Mouse (Mus musculus) lung, postnatal 10 days (tissue): Measurements from ENCODE around the gene RPS10-NUDT3.

Source experiments
- DNase-seq: peaks from one replicate; pipeline ENCODE4 v3.0.0; 2021

Gene RPS10-NUDT3

GRCm38 (mm10) chr17:27634871-27635574 is at the start of gene RPS10-NUDT3:
Gene RPS10-NUDT3 (minus strand): TSS chr17:27635222.
- peak; percentile 92 for DNase-seq

- DNase-seq, result peak; percentile 22
Measured at GRCm38 (mm10) chr17:27678924-27679813, 44.1 kb upstream of the RPS10-NUDT3 start.

DNA sequence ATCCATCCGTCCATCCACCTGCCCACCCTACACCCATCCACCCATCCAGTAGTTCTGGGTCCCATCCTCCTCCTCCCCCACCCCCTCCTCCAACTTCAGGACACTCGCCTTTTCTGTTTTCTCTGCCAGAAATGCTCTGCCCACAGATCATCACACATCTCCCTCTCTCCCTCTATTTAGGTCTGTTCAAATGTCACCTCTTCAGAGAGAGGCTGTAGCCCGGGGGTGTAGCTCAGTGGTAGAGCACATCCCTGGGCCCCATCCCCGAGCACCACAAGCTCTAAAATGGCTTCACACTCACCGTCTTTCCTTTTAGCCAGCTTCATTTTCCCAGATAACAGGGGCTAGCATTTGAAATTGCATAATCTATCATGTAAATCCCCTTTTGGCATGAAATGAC is 42.7 kb upstream of the RPS10-NUDT3 start:
- DNase-seq, result no peak

- no peak for DNase-seq
Measured at GRCm38 (mm10) chr17:27676270-27676669, 41.2 kb upstream of the RPS10-NUDT3 start.

GRCm38 (mm10) chr17:27675453-27675852 is 40.4 kb upstream of the RPS10-NUDT3 start:
- DNase-seq, result peak; percentile 27

DNA sequence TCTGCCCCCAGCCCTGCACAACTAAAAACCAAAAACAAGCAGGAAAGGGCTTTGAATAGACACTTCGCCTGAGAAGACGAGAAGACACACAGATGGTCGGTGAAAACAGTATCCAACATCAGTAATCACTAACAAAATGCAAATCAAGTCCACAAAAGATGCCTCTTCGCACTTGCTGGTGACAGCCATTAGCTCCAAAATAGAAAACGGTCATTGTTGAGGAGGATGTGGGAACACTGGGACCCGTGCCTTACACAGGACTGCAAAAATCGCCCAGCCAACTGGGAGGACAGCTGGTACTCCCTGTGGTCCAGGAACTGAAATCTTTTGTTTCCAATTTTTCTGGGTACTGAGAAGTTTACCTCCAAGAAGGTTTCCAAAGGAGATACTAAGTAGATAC is 38.9 kb upstream of the RPS10-NUDT3 start:
- no peak for DNase-seq

- no peak for DNase-seq
Measured at GRCm38 (mm10) chr17:27671720-27672119, 36.7 kb upstream of the RPS10-NUDT3 start.

DNA sequence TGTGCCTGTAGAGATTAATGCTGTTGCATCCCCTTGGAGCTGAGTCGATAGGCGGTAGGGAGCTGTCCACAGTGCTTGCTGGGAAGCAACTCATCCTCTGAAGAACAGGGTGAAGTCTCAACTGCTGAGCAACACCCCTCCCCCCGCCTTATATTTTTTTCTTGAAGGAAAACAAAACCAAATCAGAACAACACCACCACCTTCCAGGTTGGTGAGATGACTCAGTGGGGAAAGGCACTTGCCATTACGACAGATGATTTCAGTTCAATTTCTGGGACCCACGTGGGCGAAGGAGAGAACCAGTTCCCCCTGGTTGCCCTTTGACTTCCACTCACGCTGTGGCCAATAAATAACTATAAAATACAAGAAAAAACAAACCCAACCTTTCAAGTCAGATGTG is 23.7 kb upstream of the RPS10-NUDT3 start:
- DNase-seq, result no peak

DNA sequence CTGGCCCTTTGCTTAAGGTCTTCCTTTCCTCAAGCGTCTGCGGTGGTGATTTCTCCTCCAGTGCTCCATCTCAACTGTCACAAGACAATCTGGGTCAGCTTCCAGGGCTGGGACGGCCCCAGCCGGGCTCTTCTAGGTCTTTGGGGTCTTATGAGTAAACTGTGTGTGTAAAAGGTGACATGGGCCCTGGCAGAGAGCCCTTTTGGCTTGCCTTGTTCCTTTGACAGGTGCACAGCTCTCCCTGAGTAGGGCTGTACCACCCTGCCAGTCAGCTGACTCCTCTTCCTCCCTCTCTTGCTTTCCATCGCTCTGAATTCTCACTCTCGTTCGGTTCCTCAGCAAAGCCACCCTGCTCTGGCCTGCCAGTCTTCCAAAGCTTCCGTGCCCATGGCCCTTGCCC is 22.1 kb upstream of the RPS10-NUDT3 start:
- no peak for DNase-seq

GRCm38 (mm10) chr17:27656414-27656813 is 21.4 kb upstream of the RPS10-NUDT3 start:
- no peak for DNase-seq

DNA sequence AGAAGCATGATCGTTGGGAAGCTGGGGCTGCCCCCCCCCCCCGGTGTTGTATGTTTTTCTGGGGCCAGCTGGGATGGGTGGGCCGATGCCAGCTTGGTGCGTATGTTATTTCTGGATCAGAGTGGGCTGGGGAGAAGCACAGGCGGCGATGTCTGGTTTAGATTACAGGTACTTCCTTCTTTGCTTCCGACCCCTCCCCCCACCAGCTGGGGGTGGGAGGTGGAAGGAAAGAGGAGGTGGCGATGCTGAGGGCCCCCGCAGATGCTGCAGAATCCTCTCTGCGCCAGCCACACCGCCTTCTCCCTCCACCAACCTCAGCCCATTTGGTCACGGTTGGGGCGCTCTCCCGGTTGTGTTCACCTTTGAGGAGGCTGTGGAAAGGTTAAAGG is 21.0 kb upstream of the RPS10-NUDT3 start:
- DNase-seq, result no peak

- no peak for DNase-seq
Measured at GRCm38 (mm10) chr17:27655089-27656010, 20.3 kb upstream of the RPS10-NUDT3 start, which contains the start of gene Pacsin1. Gene Pacsin1 (plus strand): TSS chr17:27655509.

GRCm38 (mm10) chr17:27653253-27653959 is 18.4 kb upstream of the RPS10-NUDT3 start:
- DNase-seq, result no peak

- DNase-seq, result no peak
Measured at GRCm38 (mm10) chr17:27652046-27652790, 17.2 kb upstream of the RPS10-NUDT3 start.

- DNase-seq, result no peak
Measured at GRCm38 (mm10) chr17:27650586-27650985, 15.6 kb upstream of the RPS10-NUDT3 start.

- peak; percentile 65 for DNase-seq
Measured at GRCm38 (mm10) chr17:27650160-27650559, 15.1 kb upstream of the RPS10-NUDT3 start.

DNA sequence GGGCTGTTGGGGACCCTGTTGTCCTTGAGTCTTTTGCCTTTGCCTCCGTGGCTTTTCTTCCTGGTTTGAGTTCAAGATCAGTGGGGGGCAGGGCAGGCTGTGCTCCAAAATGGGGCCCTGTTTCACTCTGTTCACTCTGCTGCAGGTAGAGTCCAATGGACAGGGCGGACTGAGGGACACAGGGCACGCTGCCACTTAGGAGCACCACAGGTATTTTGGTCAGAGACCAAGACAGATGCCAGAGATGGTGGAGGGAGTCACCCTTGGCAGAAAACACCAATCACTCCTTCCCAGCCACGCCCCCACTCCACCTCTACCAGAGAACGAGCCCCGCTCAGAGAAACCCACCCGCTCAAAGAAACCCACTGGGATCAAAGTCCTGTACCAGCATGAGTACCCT is 10.8 kb upstream of the RPS10-NUDT3 start:
- no peak for DNase-seq

GRCm38 (mm10) chr17:27644572-27644971 is 9.6 kb upstream of the RPS10-NUDT3 start:
- DNase-seq, result no peak

GRCm38 (mm10) chr17:27643756-27644155 is 8.7 kb upstream of the RPS10-NUDT3 start:
- no peak for DNase-seq

- peak; percentile 35 for DNase-seq
Measured at GRCm38 (mm10) chr17:27643101-27643500, 8.1 kb upstream of the RPS10-NUDT3 start.

GRCm38 (mm10) chr17:27642491-27643062 is 7.6 kb upstream of the RPS10-NUDT3 start:
- DNase-seq, result peak; percentile 54
